Mouse (Mus musculus) liver, postnatal 0 days (tissue): Measurements from ENCODE around the gene 1700022I11Rik.

Source experiments
- CTCF ChIP-seq: sonication (generic); IDR thresholded peaks from 2 replicates; pipeline ENCODE4 v1.5.1; 2016; ENCODE audit warnings: antibody characterized with exemption, low read depth
- EP300 ChIP-seq: IDR thresholded peaks from 2 replicates; pipeline ENCODE4 v1.6.1; 2016; ENCODE audit warnings: antibody characterized with exemption, low read depth, mild to moderate bottlenecking

DNA sequence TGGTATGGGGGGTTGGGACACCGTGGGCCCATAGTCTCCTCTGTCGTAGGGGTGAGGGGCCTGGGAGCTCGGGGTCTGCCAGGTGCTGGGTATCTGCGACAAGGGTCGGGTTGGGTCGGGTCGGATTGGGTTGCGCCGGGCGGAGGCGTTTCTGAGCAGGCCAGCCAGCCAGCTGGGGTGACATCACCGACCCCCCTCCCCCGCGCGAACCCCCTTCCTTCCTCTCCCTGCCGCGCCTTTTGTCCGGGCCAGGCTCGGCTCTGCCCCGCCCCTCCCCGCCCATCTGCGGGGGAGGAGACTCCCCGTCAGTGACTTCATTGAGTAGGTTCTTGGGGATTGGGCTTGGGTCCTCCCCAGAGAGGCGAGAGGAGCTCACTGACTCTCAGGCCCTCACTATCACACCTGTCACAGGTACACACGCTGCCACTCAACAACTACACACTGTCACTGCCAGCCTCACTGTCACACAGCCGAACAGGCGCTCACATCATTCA is 19.3 kb upstream of the 1700022I11Rik start:
- no peak for TF ChIP-seq CTCF
- TF ChIP-seq EP300, result no peak
